Mouse (Mus musculus) left cerebral cortex, adult 2 months (tissue): ENCODE measurements around the gene Cdipt. TPM values are rescaled to one million over a fixed set of nuclear protein-coding genes. Genes with fewer than 3 reads are reported as not detected.
A peak's percentile ranks its signal among the peaks of the same experiment; 100 is the strongest.

ENCODE experiments used
- DNase-seq, 2 experiments: peaks; one replicate each; pipeline ENCODE4 v3.0.0; 2021 to 2022; ENCODE audit warnings: low spot score in 2 of 2, mixed read lengths in 1 of 2; ENCODE audit errors: extremely low spot score in 1 of 2
- H3K27ac ChIP-seq: fragments of 200-600 bp; 2 replicates; pipeline ENCODE4 v1.8.1; 2022
- H3K4me3 ChIP-seq: fragments of 200-600 bp; 2 replicates; pipeline ENCODE4 v1.8.1; 2022
- CTCF ChIP-seq: fragments of 200-600 bp; IDR thresholded peaks from 2 replicates; pipeline ENCODE4 v1.8.1; 2022; ENCODE audit warnings: antibody characterized with exemption, mild to moderate bottlenecking, moderate library complexity
- intact Hi-C: fragments of 180-260 bp; cut with DNase I; formaldehyde crosslinking; loops from one replicate; pipeline ENCODE4 v1.15.1; 2025
- total RNA-seq, 2 experiments: library from RNA; stranded (reverse); gene quantifications; 2 replicates each; pipeline ENCODE4 v1.2.3; 2021

The Cdipt gene
- total RNA-seq, 2 experiments from 2014 or later = 181 to 186 TPM

- peak overlapping the region; percentile 79 for H3K4me3 ChIP-seq
- intact Hi-C loops = loop anchor here (2.0 to 10.0 kb wide), 2 partner anchors 76 to 126 kb away; partner anchors contain the start of gene Maz
- no peak for TF ChIP-seq CTCF
- DNase-seq = peak in 1 of 2 experiments; percentile 41
- H3K27ac ChIP-seq = peak overlapping the region; percentile 93
These were observed 24.8 kb upstream of the Cdipt start for GRCm38 (mm10) chr7:126950647-126951615.

GRCm38 (mm10) chr7:126951741-126952140 is 24.0 kb upstream of the Cdipt start:
- peak overlapping the region; percentile 93 for H3K27ac ChIP-seq

GRCm38 (mm10) chr7:126952646-126953045 is 23.1 kb upstream of the Cdipt start:
- DNase-seq = no peak
- Histone ChIP-seq H3K4me3 (peak overlapping the region; percentile 79), H3K27ac (peak overlapping the region; percentile 93)
- intact Hi-C loops = loop anchor here (10.0 kb wide), 1 partner anchor 128 kb away; no protein-coding TSS in a partner anchor
- no peak for TF ChIP-seq CTCF

More at GRCm38 (mm10) chr7:126951741-126952140, 24.0 kb upstream of the Cdipt start:
- no peak for TF ChIP-seq CTCF
- no peak for DNase-seq
- intact Hi-C loops = loop anchor here (2.0 to 10.0 kb wide), 2 partner anchors 75 to 127 kb away; partner anchors contain the start of gene Maz
- peak overlapping the region; percentile 79 for H3K4me3 ChIP-seq

- Histone ChIP-seq H3K4me3 (no peak overlapping the region), H3K27ac (no peak overlapping the region)
- DNase-seq = no peak
- no peak for TF ChIP-seq CTCF
- intact Hi-C loops = loop anchor here (10.0 kb wide), 1 partner anchor 130 kb away; no protein-coding TSS in a partner anchor
These were observed 20.6 kb upstream of the Cdipt start for GRCm38 (mm10) chr7:126955125-126955524.

GRCm38 (mm10) chr7:126959780-126960179 is 15.9 kb upstream of the Cdipt start:
- intact Hi-C loops = loop anchor here (10.0 kb wide), 1 partner anchor 135 kb away; no protein-coding TSS in a partner anchor
- DNase-seq = no peak
- Histone ChIP-seq H3K27ac (no peak overlapping the region), H3K4me3 (no peak overlapping the region)
- TF ChIP-seq CTCF = no peak

- DNase-seq = no peak
- H3K27ac ChIP-seq = no peak overlapping the region
- TF ChIP-seq CTCF = no peak
- no peak overlapping the region for H3K4me3 ChIP-seq
- intact Hi-C loops = no loop called here
These were observed 14.6 kb upstream of the Cdipt start for GRCm38 (mm10) chr7:126961095-126961494.

- H3K27ac ChIP-seq = peak overlapping the region; percentile 40; the same call in 1 of the 2 replicates
- intact Hi-C loops = no loop called here
- no peak for TF ChIP-seq CTCF
These were observed 13.7 kb upstream of the Cdipt start for GRCm38 (mm10) chr7:126961965-126962364.

GRCm38 (mm10) chr7:126963548-126964286 is 12.0 kb upstream of the Cdipt start:
- DNase-seq = no peak
- intact Hi-C loops = no loop called here
- Histone ChIP-seq H3K27ac (no peak overlapping the region), H3K4me3 (no peak overlapping the region)
- TF ChIP-seq CTCF = peak; percentile 40

More at GRCm38 (mm10) chr7:126961965-126962364, 13.7 kb upstream of the Cdipt start:
- H3K4me3 ChIP-seq = no peak overlapping the region
- no peak for DNase-seq

GRCm38 (mm10) chr7:126965568-126965967 is 10.1 kb upstream of the Cdipt start:
- H3K4me3 ChIP-seq = no peak overlapping the region

GRCm38 (mm10) chr7:126967361-126967760 is 8.4 kb upstream of the Cdipt start:
- intact Hi-C loops = no loop called here
- H3K27ac ChIP-seq = no peak overlapping the region
- DNase-seq = no peak
- H3K4me3 ChIP-seq = no peak overlapping the region
- no peak for TF ChIP-seq CTCF

More at GRCm38 (mm10) chr7:126965568-126965967, 10.1 kb upstream of the Cdipt start:
- no peak for DNase-seq
- no peak overlapping the region for H3K27ac ChIP-seq
- TF ChIP-seq CTCF = no peak
- intact Hi-C loops = no loop called here

- H3K4me3 ChIP-seq = peak overlapping the region; percentile 7; the same call in 1 of the 2 replicates
- DNase-seq = no peak
- intact Hi-C loops = no loop called here
- no peak for TF ChIP-seq CTCF
- peak overlapping the region; percentile 100 for H3K27ac ChIP-seq
These were observed 221 bp upstream of the Cdipt start for GRCm38 (mm10) chr7:126975493-126975892.
